Mouse (Mus musculus): Measurements from ENCODE around the gene Usp19. TPM values are rescaled to one million over a fixed set of nuclear protein-coding genes. Genes with fewer than 3 reads are reported as not detected.

Usp19 gene
- polyA plus RNA-seq, 1 experiment = 184 TPM

- DNase-seq (ENCODE audit: low read depth) = no peak
- TF ChIP-seq CTCF (IDR thresholded peaks at IDR 0.05; ENCODE audit: borderline replicate concordance, extremely low read depth, insufficient read depth, insufficient read length) (no peak), POLR2A (IDR thresholded peaks at IDR 0.05; ENCODE audit: borderline replicate concordance, extremely low read depth, insufficient read depth, insufficient read length, poor library complexity, severe bottlenecking) (no peak)
These were observed 3.4 kb upstream of the Usp19 start for GRCm38 (mm10) chr9:108486973-108487530.

- DNase-seq (ENCODE audit: low read depth) = no peak
- TF ChIP-seq POLR2A (IDR thresholded peaks at IDR 0.05; ENCODE audit: borderline replicate concordance, extremely low read depth, insufficient read depth, insufficient read length, poor library complexity, severe bottlenecking) (no peak), CTCF (IDR thresholded peaks at IDR 0.05; ENCODE audit: borderline replicate concordance, extremely low read depth, insufficient read depth, insufficient read length) (no peak)
These were observed 2.0 kb upstream of the Usp19 start for GRCm38 (mm10) chr9:108488403-108488802.

GRCm38 (mm10) chr9:108489215-108489614, 1.2 kb upstream of the Usp19 start:
- DNase-seq (ENCODE audit: low read depth) = no peak
- TF ChIP-seq POLR2A (IDR thresholded peaks at IDR 0.05; ENCODE audit: borderline replicate concordance, extremely low read depth, insufficient read depth, insufficient read length, poor library complexity, severe bottlenecking) (no peak), CTCF (IDR thresholded peaks at IDR 0.05; ENCODE audit: borderline replicate concordance, extremely low read depth, insufficient read depth, insufficient read length) (no peak)

DNA sequence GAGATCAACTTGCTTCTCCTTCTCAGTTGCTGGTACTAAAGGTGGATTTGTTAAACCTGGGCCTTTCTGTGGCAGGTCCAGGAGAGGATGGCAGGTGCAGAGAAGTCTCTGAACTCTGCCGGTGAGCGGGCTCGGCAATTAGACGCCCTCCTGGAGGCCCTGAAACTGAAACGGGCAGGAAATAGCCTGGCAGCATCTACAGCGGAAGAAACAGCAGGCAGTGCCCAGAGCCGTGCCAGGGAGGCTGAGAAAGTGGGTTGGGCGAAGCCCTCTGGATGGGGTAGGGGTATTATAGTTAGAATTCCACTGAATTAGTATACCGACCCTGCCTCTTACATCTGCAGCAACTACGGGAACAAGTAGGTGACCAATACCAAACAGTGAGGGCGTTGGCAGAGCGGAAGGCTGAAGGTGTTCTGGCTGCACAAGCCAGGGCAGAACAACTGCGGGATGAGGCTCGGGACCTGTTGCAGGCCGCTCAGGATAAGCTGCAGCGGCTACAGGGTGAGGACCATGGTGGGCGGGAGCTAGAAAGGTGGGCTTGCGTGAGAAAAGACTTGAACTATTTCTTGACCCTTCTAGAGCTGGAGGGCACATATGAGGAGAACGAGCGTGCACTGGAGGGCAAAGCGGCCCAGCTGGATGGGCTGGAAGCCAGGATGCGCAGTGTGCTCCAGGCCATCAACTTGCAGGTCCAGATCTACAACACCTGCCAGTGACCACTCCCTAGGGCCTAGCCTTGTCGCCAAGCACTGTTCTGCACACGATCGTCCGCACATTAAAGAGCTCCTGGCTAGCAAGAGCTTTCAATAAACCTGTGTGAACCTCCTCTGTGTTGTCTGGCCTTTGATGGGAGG, 472 bp upstream of the Usp19 start:
- no peak for DNase-seq (ENCODE audit: low read depth)
- TF ChIP-seq CTCF (IDR thresholded peaks at IDR 0.05; ENCODE audit: borderline replicate concordance, extremely low read depth, insufficient read depth, insufficient read length) (no peak), POLR2A (IDR thresholded peaks at IDR 0.05; ENCODE audit: borderline replicate concordance, extremely low read depth, insufficient read depth, insufficient read length, poor library complexity, severe bottlenecking) (no peak)

DNA sequence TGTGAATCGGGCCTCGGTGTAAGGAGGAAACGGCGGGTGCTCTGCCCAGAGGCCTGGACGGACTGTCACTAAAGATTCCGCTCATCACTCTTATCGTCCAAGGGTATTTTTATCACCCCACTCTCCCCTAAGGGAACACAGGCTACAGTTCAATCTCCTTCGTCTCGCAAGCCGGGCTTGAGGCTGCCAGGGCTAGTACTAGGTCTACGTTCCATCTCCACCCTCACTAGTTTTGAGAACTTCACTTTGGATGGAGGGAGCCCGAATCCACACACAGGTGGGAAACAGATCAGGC, 831 bp downstream of the Usp19 start:
- TF ChIP-seq CTCF (IDR thresholded peaks at IDR 0.05; ENCODE audit: borderline replicate concordance, extremely low read depth, insufficient read depth, insufficient read length) (no peak), POLR2A (IDR thresholded peaks at IDR 0.05; ENCODE audit: borderline replicate concordance, extremely low read depth, insufficient read depth, insufficient read length, poor library complexity, severe bottlenecking) (no peak)
- no peak for DNase-seq (ENCODE audit: low read depth)

GRCm38 (mm10) chr9:108492043-108492750, 1.8 kb downstream of the Usp19 start:
- TF ChIP-seq POLR2A (IDR thresholded peaks at IDR 0.05; ENCODE audit: borderline replicate concordance, extremely low read depth, insufficient read depth, insufficient read length, poor library complexity, severe bottlenecking) (no peak), CTCF (IDR thresholded peaks at IDR 0.05; ENCODE audit: borderline replicate concordance, extremely low read depth, insufficient read depth, insufficient read length) (no peak)
- no peak for DNase-seq (ENCODE audit: low read depth)

DNA sequence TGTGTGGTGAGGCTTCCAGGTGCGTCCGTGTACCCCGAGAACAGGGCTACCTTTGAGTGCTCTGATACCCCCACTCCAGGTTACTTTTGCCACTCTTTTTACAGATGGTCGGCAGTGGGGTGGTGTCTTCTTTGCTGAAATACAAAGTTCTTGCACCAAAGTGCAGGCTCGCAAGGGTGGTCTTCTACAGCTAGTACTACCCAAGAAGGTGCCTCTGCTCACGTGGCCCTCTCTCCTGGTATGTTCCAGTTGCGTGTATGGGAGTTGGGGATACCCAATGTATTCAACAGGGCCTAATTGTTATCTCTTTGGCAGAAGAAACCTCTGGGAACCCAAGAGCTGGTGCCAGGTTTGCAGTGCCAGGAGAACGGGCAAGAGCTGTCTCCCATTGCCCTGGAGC, 2.8 kb downstream of the Usp19 start:
- TF ChIP-seq POLR2A (IDR thresholded peaks at IDR 0.05; ENCODE audit: borderline replicate concordance, extremely low read depth, insufficient read depth, insufficient read length, poor library complexity, severe bottlenecking) (no peak), CTCF (IDR thresholded peaks at IDR 0.05; ENCODE audit: borderline replicate concordance, extremely low read depth, insufficient read depth, insufficient read length) (no peak)
- no peak for DNase-seq (ENCODE audit: low read depth)

- DNase-seq (ENCODE audit: low read depth) = no peak
- no peak for TF ChIP-seq POLR2A (IDR thresholded peaks at IDR 0.05; ENCODE audit: borderline replicate concordance, extremely low read depth, insufficient read depth, insufficient read length, poor library complexity, severe bottlenecking)
- TF ChIP-seq CTCF (IDR thresholded peaks at IDR 0.05; ENCODE audit: borderline replicate concordance, extremely low read depth, insufficient read depth, insufficient read length) = no peak
These were observed 3.9 kb downstream of the Usp19 start for GRCm38 (mm10) chr9:108494146-108494825.

- no peak for DNase-seq (ENCODE audit: low read depth)
- no peak for TF ChIP-seq POLR2A (IDR thresholded peaks at IDR 0.05; ENCODE audit: borderline replicate concordance, extremely low read depth, insufficient read depth, insufficient read length, poor library complexity, severe bottlenecking)
- no peak for TF ChIP-seq CTCF (IDR thresholded peaks at IDR 0.05; ENCODE audit: borderline replicate concordance, extremely low read depth, insufficient read depth, insufficient read length)
These were observed 4.5 kb downstream of the Usp19 start for GRCm38 (mm10) chr9:108494905-108495304.

GRCm38 (mm10) chr9:108499231-108499630, 8.8 kb downstream of the Usp19 start:
- TF ChIP-seq CTCF (IDR thresholded peaks at IDR 0.05; ENCODE audit: borderline replicate concordance, extremely low read depth, insufficient read depth, insufficient read length) (no peak), POLR2A (IDR thresholded peaks at IDR 0.05; ENCODE audit: borderline replicate concordance, extremely low read depth, insufficient read depth, insufficient read length, poor library complexity, severe bottlenecking) (no peak)
- no peak for DNase-seq (ENCODE audit: low read depth)

DNA sequence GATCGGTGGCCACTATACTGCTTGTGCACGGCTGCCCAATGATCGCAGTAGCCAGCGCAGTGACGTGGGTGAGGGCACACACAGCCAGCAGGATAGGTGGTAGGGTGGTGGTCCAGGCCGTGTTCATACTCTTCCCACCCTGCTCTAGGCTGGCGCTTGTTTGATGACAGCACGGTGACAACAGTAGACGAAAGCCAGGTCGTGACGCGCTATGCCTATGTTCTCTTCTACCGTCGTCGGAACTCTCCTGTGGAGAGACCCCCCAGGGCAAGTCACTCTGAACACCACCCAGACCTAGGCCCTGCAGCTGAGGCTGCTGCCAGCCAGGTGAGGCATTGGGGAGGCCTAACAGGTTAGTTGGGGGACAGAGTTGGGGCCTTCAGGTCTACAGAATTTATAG, 9.5 kb downstream of the Usp19 start:
- TF ChIP-seq POLR2A (IDR thresholded peaks at IDR 0.05; ENCODE audit: borderline replicate concordance, extremely low read depth, insufficient read depth, insufficient read length, poor library complexity, severe bottlenecking) (no peak), CTCF (IDR thresholded peaks at IDR 0.05; ENCODE audit: borderline replicate concordance, extremely low read depth, insufficient read depth, insufficient read length) (no peak)
- DNase-seq (ENCODE audit: low read depth) = no peak
